Mouse (Mus musculus) MEL (cell line): ENCODE measurements around the gene Cpsf4. TPM values are rescaled to one million over a fixed set of nuclear protein-coding genes. Genes with fewer than 3 reads are reported as not detected.

Experiments used
- DNase-seq: peaks from one replicate; pipeline ENCODE4 v3.0.0; 2011; ENCODE audit warnings: low read depth, low spot score
- H3K27ac ChIP-seq: 2 replicates; pipeline ENCODE4 v1.5.1; 2012; ENCODE audit warnings: low read depth, mild to moderate bottlenecking, control low read depth, low read length, moderate library complexity; ENCODE audit not compliant: control insufficient read depth
- H3K27me3 ChIP-seq, 2 experiments: fragments of 150-350 bp in 1 of 2; sonication (generic) in 1 of 2; 2 replicates each; pipeline ENCODE4 v1.6.1; 2012; ENCODE audit warnings: low read length in 2 of 2, mild to moderate bottlenecking in 2 of 2, improper control_type of control experiment in 1 of 2, moderate library complexity in 1 of 2; ENCODE audit not compliant: insufficient read depth in 2 of 2, control insufficient read depth in 1 of 2
- H3K36me3 ChIP-seq, 2 experiments: 2 replicates each; pipeline ENCODE4 v1.6.1; 2012 to 2014; ENCODE audit warnings: low read length in 2 of 2, improper control_type of control experiment in 1 of 2, inconsistent platforms in 1 of 2, mild to moderate bottlenecking in 1 of 2; ENCODE audit not compliant: insufficient read depth in 2 of 2, control insufficient read depth in 1 of 2
- H3K4me1 ChIP-seq, 2 experiments: fragments of 150-350 bp in 1 of 2; sonication (generic) in 1 of 2; 2 replicates each; pipeline ENCODE4 v1.6.1; 2012; ENCODE audit warnings: low read length in 2 of 2, improper control_type of control experiment in 1 of 2, mild to moderate bottlenecking in 1 of 2; ENCODE audit not compliant: insufficient read depth in 2 of 2, control insufficient read depth in 1 of 2
- H3K4me3 ChIP-seq, 2 experiments: fragments of 150-350 bp in 1 of 2; sonication (generic) in 1 of 2; 2 replicates each; pipeline ENCODE4 v1.5.1; 2012; ENCODE audit warnings: low read depth in 2 of 2, low read length in 2 of 2, mild to moderate bottlenecking in 2 of 2, moderate library complexity in 2 of 2, control low read depth in 1 of 2, improper control_type of control experiment in 1 of 2; ENCODE audit not compliant: control insufficient read depth in 1 of 2, insufficient read depth in 1 of 2
- H3K79me2 ChIP-seq: 2 replicates; pipeline ENCODE4 v1.6.1; 2012; ENCODE audit warnings: mild to moderate bottlenecking, low read length, moderate library complexity; ENCODE audit not compliant: control insufficient read depth, poor library complexity, insufficient read depth
- H3K9ac ChIP-seq: 2 replicates; pipeline ENCODE4 v1.6.1; 2012; ENCODE audit warnings: low read depth, mild to moderate bottlenecking, control low read depth, low read length, moderate library complexity; ENCODE audit not compliant: control insufficient read depth, poor library complexity, severe bottlenecking
- H3K9me3 ChIP-seq: fragments of 150-350 bp; sonication (generic); replicated peaks from 2 replicates; pipeline ENCODE4 v1.6.1; 2012; ENCODE audit warnings: mild to moderate bottlenecking, low read length, improper control_type of control experiment, moderate library complexity; ENCODE audit not compliant: insufficient read depth
- BHLHE40 ChIP-seq: IDR thresholded peaks from 2 replicates; pipeline ENCODE4 v1.6.1; 2012; ENCODE audit warnings: low read depth, mild to moderate bottlenecking, inconsistent platforms, low read length, improper control_type of control experiment, borderline replicate concordance
- CHD1 ChIP-seq: IDR thresholded peaks from 2 replicates; pipeline ENCODE4 v1.6.1; 2012; ENCODE audit warnings: low read depth, mild to moderate bottlenecking, inconsistent platforms, low read length, improper control_type of control experiment
- CHD2 ChIP-seq: IDR thresholded peaks from 2 replicates; pipeline ENCODE4 v1.6.1; 2011; ENCODE audit warnings: low read length, improper control_type of control experiment
- CTCF ChIP-seq, 3 experiments: IDR thresholded peaks in 2 of 3; conservative IDR thresholded peaks in 1 of 3; 2 replicates each; pipeline ENCODE4 v1.5.1; 2011 to 2012; ENCODE audit warnings: low read length in 3 of 3, low read depth in 2 of 3, mild to moderate bottlenecking in 2 of 3, improper control_type of control experiment in 1 of 3, inconsistent platforms in 1 of 3, mixed read lengths in 1 of 3, moderate library complexity in 1 of 3; ENCODE audit not compliant: control insufficient read depth in 1 of 3, insufficient read depth in 1 of 3, poor library complexity in 1 of 3, severe bottlenecking in 1 of 3
- ELF1 ChIP-seq: IDR thresholded peaks from 2 replicates; pipeline ENCODE4 v1.6.1; 2014; ENCODE audit warnings: low read depth, mild to moderate bottlenecking, inconsistent platforms, low read length, improper control_type of control experiment, moderate library complexity
- EP300 ChIP-seq, 2 experiments: IDR thresholded peaks; 2 replicates each; pipeline ENCODE4 v1.6.1; 2011; ENCODE audit warnings: improper control_type of control experiment in 2 of 2, low read length in 2 of 2, low read depth in 1 of 2, mild to moderate bottlenecking in 1 of 2
- ETS1 ChIP-seq: IDR thresholded peaks from 2 replicates; pipeline ENCODE4 v1.6.1; 2012; ENCODE audit warnings: low read depth, mild to moderate bottlenecking, inconsistent platforms, low read length, improper control_type of control experiment, moderate library complexity
- GABPA ChIP-seq: IDR thresholded peaks from 2 replicates; pipeline ENCODE4 v1.6.1; 2012; ENCODE audit warnings: low read depth, mild to moderate bottlenecking, inconsistent platforms, low read length, improper control_type of control experiment, moderate library complexity
- GATA1 ChIP-seq: IDR thresholded peaks from 2 replicates; pipeline ENCODE4 v1.6.1; 2011; ENCODE audit warnings: low read depth, low read length, improper control_type of control experiment
- HCFC1 ChIP-seq: IDR thresholded peaks from 2 replicates; pipeline ENCODE4 v1.6.1; 2012; ENCODE audit warnings: low read depth, mild to moderate bottlenecking, inconsistent platforms, low read length, improper control_type of control experiment, moderate library complexity
- KAT2A ChIP-seq: conservative IDR thresholded peaks from 2 replicates; pipeline ENCODE4 v1.6.1; 2012; ENCODE audit warnings: low read depth, low read length, improper control_type of control experiment, inconsistent platforms
- MAX ChIP-seq: IDR thresholded peaks from 2 replicates; pipeline ENCODE4 v1.6.1; 2011; ENCODE audit warnings: low read length, improper control_type of control experiment
- MAZ ChIP-seq: IDR thresholded peaks from 2 replicates; pipeline ENCODE4 v1.6.1; 2012; ENCODE audit warnings: low read depth, mild to moderate bottlenecking, inconsistent platforms, low read length, improper control_type of control experiment
- MEF2A ChIP-seq: IDR thresholded peaks from 2 replicates; pipeline ENCODE4 v1.6.1; 2014; ENCODE audit warnings: low read depth, mild to moderate bottlenecking, inconsistent platforms, low read length, improper control_type of control experiment; ENCODE audit not compliant: poor library complexity, insufficient replicate concordance, severe bottlenecking; ENCODE audit errors: extremely low read depth
- MXI1 ChIP-seq: IDR thresholded peaks from 2 replicates; pipeline ENCODE4 v1.6.1; 2011; ENCODE audit warnings: mild to moderate bottlenecking, low read depth, low read length, improper control_type of control experiment
- MYC ChIP-seq: IDR thresholded peaks from 2 replicates; pipeline ENCODE4 v1.6.1; 2011; ENCODE audit warnings: low read depth, mild to moderate bottlenecking, low read length, improper control_type of control experiment, moderate library complexity
- NELFE ChIP-seq: IDR thresholded peaks from 2 replicates; pipeline ENCODE4 v1.6.1; 2011; ENCODE audit warnings: low read depth, low read length, improper control_type of control experiment
- NRF1 ChIP-seq: IDR thresholded peaks from 2 replicates; pipeline ENCODE4 v1.6.1; 2014; ENCODE audit warnings: low read depth, mild to moderate bottlenecking, inconsistent platforms, low read length, improper control_type of control experiment, moderate library complexity; ENCODE audit not compliant: poor library complexity, insufficient read depth, severe bottlenecking
- POLR2A ChIP-seq, 2 experiments: IDR thresholded peaks; 2 replicates each; pipeline ENCODE4 v1.6.1; 2011 to 2012; ENCODE audit warnings: low read length in 2 of 2, mild to moderate bottlenecking in 2 of 2, control low read depth in 1 of 2, improper control_type of control experiment in 1 of 2, low read depth in 1 of 2, moderate library complexity in 1 of 2; ENCODE audit not compliant: control insufficient read depth in 1 of 2, insufficient read depth in 1 of 2, poor library complexity in 1 of 2
- POLR2AphosphoS2 ChIP-seq: IDR thresholded peaks from 2 replicates; pipeline ENCODE4 v1.6.1; 2011; ENCODE audit warnings: low read length, improper control_type of control experiment
- POLR2AphosphoS5 ChIP-seq: IDR thresholded peaks from 2 replicates; pipeline ENCODE4 v1.6.1; 2012; ENCODE audit warnings: low read depth, borderline replicate concordance, mild to moderate bottlenecking, inconsistent platforms, low read length, moderate library complexity, mixed read lengths
- RAD21 ChIP-seq: IDR thresholded peaks from 2 replicates; pipeline ENCODE4 v1.6.1; 2011; ENCODE audit warnings: mild to moderate bottlenecking, low read depth, low read length, improper control_type of control experiment
- RCOR1 ChIP-seq: IDR thresholded peaks from 2 replicates; pipeline ENCODE4 v1.6.1; 2012; ENCODE audit warnings: low read depth, mild to moderate bottlenecking, inconsistent platforms, low read length, improper control_type of control experiment
- SIN3A ChIP-seq: IDR thresholded peaks from 2 replicates; pipeline ENCODE4 v1.6.1; 2012; ENCODE audit warnings: low read length, improper control_type of control experiment, inconsistent platforms
- SMC3 ChIP-seq: IDR thresholded peaks from 2 replicates; pipeline ENCODE4 v1.6.1; 2011; ENCODE audit warnings: low read depth, low read length, improper control_type of control experiment
- TAL1 ChIP-seq: IDR thresholded peaks from 2 replicates; pipeline ENCODE4 v1.6.1; 2012; ENCODE audit warnings: mild to moderate bottlenecking, inconsistent platforms, low read length, moderate library complexity, mixed read lengths
- TBP ChIP-seq: IDR thresholded peaks from 2 replicates; pipeline ENCODE4 v1.8.0; 2011; ENCODE audit warnings: low read depth, low read length, improper control_type of control experiment
- TCF12 ChIP-seq: IDR thresholded peaks from 2 replicates; pipeline ENCODE4 v1.6.1; 2014; ENCODE audit warnings: low read depth, mild to moderate bottlenecking, inconsistent platforms, low read length, improper control_type of control experiment, moderate library complexity
- ZC3H11A ChIP-seq: IDR thresholded peaks from 2 replicates; pipeline ENCODE4 v1.6.1; 2012; ENCODE audit warnings: low read depth, mild to moderate bottlenecking, inconsistent platforms, low read length, improper control_type of control experiment
- ZMIZ1 ChIP-seq: IDR thresholded peaks from 2 replicates; pipeline ENCODE4 v1.6.1; 2012; ENCODE audit warnings: low read depth, mild to moderate bottlenecking, inconsistent platforms, low read length, improper control_type of control experiment, moderate library complexity
- ZNF384 ChIP-seq: IDR thresholded peaks from 2 replicates; pipeline ENCODE4 v1.6.1; 2012; ENCODE audit warnings: low read depth, mild to moderate bottlenecking, inconsistent platforms, low read length, improper control_type of control experiment
- polyA plus RNA-seq, 2 experiments: library from polyadenylated mRNA; stranded (reverse) in 1 of 2; unstranded in 1 of 2; fragments of >175 nt in 1 of 2; fragments of >200 nt in 1 of 2; gene quantifications; 2 replicates each; pipeline versions ENCODE4 v1.2.1 to v1.2.4; 2012; ENCODE audit warnings: low replicate concordance in 2 of 2, low read depth in 1 of 2; ENCODE audit not compliant: insufficient read length in 2 of 2, insufficient read depth in 1 of 2, missing spikeins in 1 of 2
- total RNA-seq: library from RNA; depleted of rRNA; stranded (reverse); fragments of 300-350 nt; gene quantifications from 2 replicates; pipeline ENCODE4 v1.2.3, GENCODE M21; 2012; rRNA removed

The Cpsf4 gene
- total RNA-seq (72.0 and 75.3 TPM in 2 replicates), polyA plus RNA-seq (10 to 100 TPM in 1 of 2 experiments, not detected in 1; 88.2 TPM)

GRCm38 (mm10) chr5:145166536-145167305, at the start of gene Cpsf4, which contains the start of gene Ptcd1:
Cpsf4 (plus strand) TSS chr5:145167213.
Ptcd1 (minus strand) TSS chr5:145167108.
- Histone ChIP-seq H3K4me1 (peaks cover 0 to 10% of the 10 kb centered on the region in 2 experiments; a peak in 3 of 4 replicates), H3K4me3 (peak within 1 kb of the TSS; percentile 97 to 99), H3K27ac (peak within 1 kb of the TSS; percentile 81), H3K27me3 (no peaks in the 10 kb centered on the region), H3K9ac (peak within 1 kb of the TSS; percentile 94), H3K36me3 (peaks cover 6 to 9% of the 10 kb centered on the region in 2 experiments), H3K79me2 (peaks cover 31% of the 10 kb centered on the region), H3K9me3 (no peaks in the 10 kb centered on the region)
- no peak; the same call in 1 of the 2 replicates for TF ChIP-seq KAT2A
- TF ChIP-seq MYC = peak; percentile 35; the same call in 1 of the 2 replicates
- TF ChIP-seq ETS1 = peak; percentile 58; the same call in 1 of the 2 replicates
- TF ChIP-seq CHD1 = no peak
- TF ChIP-seq NELFE = peak; percentile 92
- peak; percentile 65; the same call in 1 of the 2 replicates for TF ChIP-seq ELF1
- peak; percentile 99 for TF ChIP-seq SIN3A
- TF ChIP-seq TCF12 = peak; percentile 54
- no peak for TF ChIP-seq POLR2AphosphoS5
- TF ChIP-seq GABPA = no peak
- TF ChIP-seq SMC3 = no peak
- TF ChIP-seq EP300 (IDR thresholded peaks at IDR 0.05; ENCODE audit: low read depth in 1 of 2, low read length in 2 of 2) = 0 out of 4 replicates have a peak, but pooled peaks of 1 of the 2 experiments have one; percentile 11
- no peak for TF ChIP-seq BHLHE40
- TF ChIP-seq ZMIZ1 = 0 out of 2 replicates have a peak, but pooled peaks have one; percentile 63
- no peak for TF ChIP-seq RAD21
- peak; percentile 76 for TF ChIP-seq MXI1
- TF ChIP-seq HCFC1 = peak; percentile 94
- TF ChIP-seq MEF2A = no peak
- TF ChIP-seq CTCF (IDR thresholded peaks at IDR 0.05 in 2 of 3, conservative IDR thresholded peaks at IDR 0.05 in 1 of 3; ENCODE audit: control insufficient read depth in 1 of 3, insufficient read depth in 1 of 3, low read depth in 2 of 3, low read length in 3 of 3, poor library complexity in 1 of 3, severe bottlenecking in 1 of 3) = no peak
- no peak for TF ChIP-seq CHD2
- TF ChIP-seq TBP = peak; percentile 81
- TF ChIP-seq NRF1 = peak; percentile 94
- no peak for TF ChIP-seq RCOR1
- peak; percentile 87 for TF ChIP-seq POLR2AphosphoS2
- TF ChIP-seq GATA1 = no peak
- TF ChIP-seq MAZ = peak; percentile 83
- TF ChIP-seq MAX = peak; percentile 13; the same call in 1 of the 2 replicates
- TF ChIP-seq ZC3H11A = no peak
- no peak for TF ChIP-seq TAL1
- peak; percentile 7 to 92; a peak in 2 of 4 replicates for TF ChIP-seq POLR2A (IDR thresholded peaks at IDR 0.05; ENCODE audit: control insufficient read depth in 1 of 2, insufficient read depth in 1 of 2, low read depth in 1 of 2, low read length in 2 of 2, poor library complexity in 1 of 2)
- peak; percentile 70 for TF ChIP-seq ZNF384
- DNase-seq = peak; percentile 99
